Mouse (Mus musculus): ENCODE results near the gene Cdyl2. TPM values are rescaled to one million over a fixed set of nuclear protein-coding genes. Genes with fewer than 3 reads are reported as not detected.

Gene Cdyl2
- polyA plus RNA-seq, 1 experiment from 2014 or later, result 7.3 TPM

- no peak overlapping the region for H3K9ac ChIP-seq (ENCODE audit: low read length)
- H3K4me2 ChIP-seq (ENCODE audit: low read depth, low read length), result no peak overlapping the region
- H3K27me3 ChIP-seq (ENCODE audit: control insufficient read depth, insufficient read depth, low read depth, low read length), result no peaks in the 10 kb centered on the region
- ATAC-seq (ENCODE audit: low read depth), result no peak
- H3K36me3 ChIP-seq (ENCODE audit: control insufficient read depth, insufficient read depth, low read length), result no peaks in the 10 kb centered on the region
- H3K9me3 ChIP-seq (ENCODE audit: control insufficient read depth, low read length), result no peaks in the 10 kb centered on the region
- H3K4me1 ChIP-seq (replicated peaks; ENCODE audit: control insufficient read depth, insufficient read depth, low read length), result no peaks in the 10 kb centered on the region
- WGBS, result 87% methylated on average over 1 of the region's 1 CpGs
- no peak overlapping the region for H3K4me3 ChIP-seq (ENCODE audit: low read length)
- H3K27ac ChIP-seq (ENCODE audit: low read length), result no peak overlapping the region
Measured at GRCm38 (mm10) chr8:116676174-116676573, 56.6 kb downstream of the Cdyl2 start.

GRCm38 (mm10) chr8:116673966-116674805, 58.6 kb downstream of the Cdyl2 start:
- H3K9ac ChIP-seq (ENCODE audit: low read length), result no peak overlapping the region
- H3K4me1 ChIP-seq (replicated peaks; ENCODE audit: control insufficient read depth, insufficient read depth, low read length), result no peaks in the 10 kb centered on the region
- H3K4me3 ChIP-seq (ENCODE audit: low read length), result no peak overlapping the region
- 77% methylated on average over 10 of the region's 10 CpGs for WGBS
- no peak for ATAC-seq (ENCODE audit: low read depth)
- H3K27me3 ChIP-seq (ENCODE audit: control insufficient read depth, insufficient read depth, low read depth, low read length), result no peaks in the 10 kb centered on the region
- H3K4me2 ChIP-seq (ENCODE audit: low read depth, low read length), result no peak overlapping the region
- no peak overlapping the region for H3K27ac ChIP-seq (ENCODE audit: low read length)
- H3K9me3 ChIP-seq (ENCODE audit: control insufficient read depth, low read length), result no peaks in the 10 kb centered on the region
- no peaks in the 10 kb centered on the region for H3K36me3 ChIP-seq (ENCODE audit: control insufficient read depth, insufficient read depth, low read length)

GRCm38 (mm10) chr8:116673493-116673892, 59.3 kb downstream of the Cdyl2 start:
- Histone ChIP-seq H3K4me1 (replicated peaks; ENCODE audit: control insufficient read depth, insufficient read depth, low read length) (no peaks in the 10 kb centered on the region), H3K36me3 (ENCODE audit: control insufficient read depth, insufficient read depth, low read length) (no peaks in the 10 kb centered on the region), H3K4me3 (ENCODE audit: low read length) (no peak overlapping the region), H3K27ac (ENCODE audit: low read length) (no peak overlapping the region), H3K9ac (ENCODE audit: low read length) (no peak overlapping the region), H3K4me2 (ENCODE audit: low read depth, low read length) (no peak overlapping the region), H3K9me3 (ENCODE audit: control insufficient read depth, low read length) (no peaks in the 10 kb centered on the region), H3K27me3 (ENCODE audit: control insufficient read depth, insufficient read depth, low read depth, low read length) (no peaks in the 10 kb centered on the region)
- ATAC-seq (ENCODE audit: low read depth), result no peak
- 80% methylated on average over 8 of the region's 8 CpGs for WGBS

- Histone ChIP-seq H3K36me3 (ENCODE audit: control insufficient read depth, insufficient read depth, low read length) (no peaks in the 10 kb centered on the region), H3K9ac (ENCODE audit: low read length) (no peak overlapping the region), H3K4me2 (ENCODE audit: low read depth, low read length) (no peak overlapping the region), H3K27ac (ENCODE audit: low read length) (no peak overlapping the region), H3K4me3 (ENCODE audit: low read length) (no peak overlapping the region), H3K9me3 (ENCODE audit: control insufficient read depth, low read length) (no peaks in the 10 kb centered on the region), H3K27me3 (ENCODE audit: control insufficient read depth, insufficient read depth, low read depth, low read length) (no peaks in the 10 kb centered on the region), H3K4me1 (replicated peaks; ENCODE audit: control insufficient read depth, insufficient read depth, low read length) (no peaks in the 10 kb centered on the region)
- 84% methylated on average over 4 of the region's 4 CpGs for WGBS
- no peak for ATAC-seq (ENCODE audit: low read depth)
Measured at GRCm38 (mm10) chr8:116673052-116673451, 59.7 kb downstream of the Cdyl2 start.

- no peak for ATAC-seq (ENCODE audit: low read depth)
- H3K27me3 ChIP-seq (ENCODE audit: control insufficient read depth, insufficient read depth, low read depth, low read length), result no peaks in the 10 kb centered on the region
- no peaks in the 10 kb centered on the region for H3K4me1 ChIP-seq (replicated peaks; ENCODE audit: control insufficient read depth, insufficient read depth, low read length)
- H3K36me3 ChIP-seq (ENCODE audit: control insufficient read depth, insufficient read depth, low read length), result no peaks in the 10 kb centered on the region
- no peak overlapping the region for H3K9ac ChIP-seq (ENCODE audit: low read length)
- H3K4me2 ChIP-seq (ENCODE audit: low read depth, low read length), result no peak overlapping the region
- H3K27ac ChIP-seq (ENCODE audit: low read length), result no peak overlapping the region
- 50% methylated on average over 5 of the region's 5 CpGs for WGBS
- no peaks in the 10 kb centered on the region for H3K9me3 ChIP-seq (ENCODE audit: control insufficient read depth, low read length)
- H3K4me3 ChIP-seq (ENCODE audit: low read length), result no peak overlapping the region
Measured at GRCm38 (mm10) chr8:116671543-116671942, 61.2 kb downstream of the Cdyl2 start.

GRCm38 (mm10) chr8:116670604-116671003, 62.2 kb downstream of the Cdyl2 start:
- Histone ChIP-seq H3K36me3 (ENCODE audit: control insufficient read depth, insufficient read depth, low read length) (no peaks in the 10 kb centered on the region), H3K4me2 (ENCODE audit: low read depth, low read length) (no peak overlapping the region), H3K4me1 (replicated peaks; ENCODE audit: control insufficient read depth, insufficient read depth, low read length) (no peaks in the 10 kb centered on the region), H3K9ac (ENCODE audit: low read length) (no peak overlapping the region), H3K27ac (ENCODE audit: low read length) (no peak overlapping the region), H3K4me3 (ENCODE audit: low read length) (no peak overlapping the region), H3K9me3 (ENCODE audit: control insufficient read depth, low read length) (no peaks in the 10 kb centered on the region), H3K27me3 (ENCODE audit: control insufficient read depth, insufficient read depth, low read depth, low read length) (no peaks in the 10 kb centered on the region)
- ATAC-seq (ENCODE audit: low read depth), result no peak
- 85% methylated on average over 7 of the region's 7 CpGs for WGBS

- H3K9ac ChIP-seq (ENCODE audit: low read length), result no peak overlapping the region
- 92% methylated on average over 7 of the region's 7 CpGs for WGBS
- H3K9me3 ChIP-seq (ENCODE audit: control insufficient read depth, low read length), result no peaks in the 10 kb centered on the region
- no peak overlapping the region for H3K4me2 ChIP-seq (ENCODE audit: low read depth, low read length)
- no peak for ATAC-seq (ENCODE audit: low read depth)
- H3K36me3 ChIP-seq (ENCODE audit: control insufficient read depth, insufficient read depth, low read length), result no peaks in the 10 kb centered on the region
- no peaks in the 10 kb centered on the region for H3K27me3 ChIP-seq (ENCODE audit: control insufficient read depth, insufficient read depth, low read depth, low read length)
- no peaks in the 10 kb centered on the region for H3K4me1 ChIP-seq (replicated peaks; ENCODE audit: control insufficient read depth, insufficient read depth, low read length)
- no peak overlapping the region for H3K27ac ChIP-seq (ENCODE audit: low read length)
- H3K4me3 ChIP-seq (ENCODE audit: low read length), result no peak overlapping the region
Measured at GRCm38 (mm10) chr8:116668977-116669376, 63.8 kb downstream of the Cdyl2 start.

- WGBS, result 65% methylated on average over 11 of the region's 11 CpGs
- Histone ChIP-seq H3K27me3 (ENCODE audit: control insufficient read depth, insufficient read depth, low read depth, low read length) (no peaks in the 10 kb centered on the region), H3K4me2 (ENCODE audit: low read depth, low read length) (no peak overlapping the region), H3K4me3 (ENCODE audit: low read length) (no peak overlapping the region), H3K4me1 (replicated peaks; ENCODE audit: control insufficient read depth, insufficient read depth, low read length) (no peaks in the 10 kb centered on the region), H3K9me3 (ENCODE audit: control insufficient read depth, low read length) (no peaks in the 10 kb centered on the region), H3K9ac (ENCODE audit: low read length) (no peak overlapping the region), H3K27ac (ENCODE audit: low read length) (no peak overlapping the region), H3K36me3 (ENCODE audit: control insufficient read depth, insufficient read depth, low read length) (no peaks in the 10 kb centered on the region)
- ATAC-seq (ENCODE audit: low read depth), result no peak
Measured at GRCm38 (mm10) chr8:116666781-116667325, 65.9 kb downstream of the Cdyl2 start.

- no peaks in the 10 kb centered on the region for H3K4me1 ChIP-seq (replicated peaks; ENCODE audit: control insufficient read depth, insufficient read depth, low read length)
- ATAC-seq (ENCODE audit: low read depth), result no peak
- no peaks in the 10 kb centered on the region for H3K9me3 ChIP-seq (ENCODE audit: control insufficient read depth, low read length)
- no peak overlapping the region for H3K9ac ChIP-seq (ENCODE audit: low read length)
- WGBS, result 84% methylated on average over 1 of the region's 1 CpGs
- no peak overlapping the region for H3K4me3 ChIP-seq (ENCODE audit: low read length)
- H3K27ac ChIP-seq (ENCODE audit: low read length), result no peak overlapping the region
- no peaks in the 10 kb centered on the region for H3K36me3 ChIP-seq (ENCODE audit: control insufficient read depth, insufficient read depth, low read length)
- H3K27me3 ChIP-seq (ENCODE audit: control insufficient read depth, insufficient read depth, low read depth, low read length), result no peaks in the 10 kb centered on the region
- no peak overlapping the region for H3K4me2 ChIP-seq (ENCODE audit: low read depth, low read length)
Measured at GRCm38 (mm10) chr8:116661521-116661920, 71.3 kb downstream of the Cdyl2 start.

All from lung, embryonic 16.5 days (tissue).